Mouse (Mus musculus): Measurements from ENCODE around the gene Gm17402. TPM values are rescaled to one million over a fixed set of nuclear protein-coding genes. Genes with fewer than 3 reads are reported as not detected.

The Gm17402 gene
- total RNA-seq (2021): not detected
- long read RNA-seq, experiment 1: 0 reads
- long read RNA-seq, experiment 2: 0 reads

DNA sequence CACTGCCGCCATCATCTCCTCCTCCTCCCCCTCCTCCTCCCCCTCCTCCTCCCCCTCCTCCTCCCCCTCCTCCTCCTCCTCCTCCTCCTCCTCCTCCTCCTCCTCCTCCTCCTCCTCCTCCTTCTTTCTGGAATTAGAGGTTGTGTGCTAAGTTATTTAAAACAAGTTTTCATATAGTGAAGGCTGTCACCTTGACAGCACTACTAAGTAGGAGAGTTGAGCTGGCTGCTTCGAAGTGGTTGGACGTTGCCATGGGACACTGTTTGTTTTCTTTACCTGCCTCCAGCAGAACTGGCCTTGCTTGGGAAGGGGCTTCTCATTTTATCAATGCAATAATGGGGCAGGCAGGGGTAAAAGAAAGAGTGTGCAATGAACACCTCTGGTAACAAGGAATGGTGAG, at the start of gene Gm17402:
Gene Gm17402, minus strand, starts transcription at position 101 of the 400 bp plus-strand sequence.
- DNase-seq (ENCODE audit: low spot score): no peak

DNA sequence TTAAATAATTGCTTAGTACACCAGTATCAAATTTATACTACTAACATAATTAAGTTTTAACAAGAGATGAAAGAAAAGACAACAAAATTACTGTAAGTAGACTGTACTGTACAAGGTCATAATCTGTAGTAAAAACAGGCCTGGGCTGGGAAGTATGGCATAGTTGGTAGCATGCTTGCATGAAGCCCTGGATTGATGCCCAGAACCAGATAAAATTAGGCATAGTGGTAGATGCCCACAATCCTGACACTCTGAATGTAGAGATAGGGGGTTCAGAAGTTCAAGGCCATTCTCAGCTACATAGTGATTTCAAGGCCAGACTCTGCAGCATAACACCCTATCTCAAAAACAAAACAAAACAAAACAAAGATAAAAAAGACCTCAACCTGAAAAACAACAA, 3.3 kb upstream of the Gm17402 start:
- peak; percentile 36 for DNase-seq (ENCODE audit: low spot score)

DNA sequence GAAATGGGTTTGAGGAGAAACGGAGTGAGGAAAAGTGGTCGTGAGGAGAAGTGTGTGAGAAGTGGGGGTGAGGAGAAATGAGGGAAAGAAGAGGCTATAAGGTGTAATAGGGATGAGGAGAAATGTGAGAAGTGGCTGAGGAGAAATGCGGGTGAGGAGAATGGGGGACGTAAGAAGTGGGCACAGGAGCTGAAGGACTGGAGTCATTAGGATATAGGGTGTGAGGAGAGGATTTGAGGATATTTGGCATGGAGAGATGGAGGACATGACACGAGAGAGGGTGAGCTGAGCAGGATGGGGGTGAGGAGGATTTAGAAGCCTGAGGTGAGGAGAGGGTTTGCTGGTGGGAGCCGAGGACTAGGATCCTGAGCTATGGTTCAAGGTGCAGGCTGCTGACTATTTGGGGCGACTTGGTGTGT, 594 bp downstream of the Gm17402 start:
- no peak for DNase-seq (ENCODE audit: low spot score)

DNA sequence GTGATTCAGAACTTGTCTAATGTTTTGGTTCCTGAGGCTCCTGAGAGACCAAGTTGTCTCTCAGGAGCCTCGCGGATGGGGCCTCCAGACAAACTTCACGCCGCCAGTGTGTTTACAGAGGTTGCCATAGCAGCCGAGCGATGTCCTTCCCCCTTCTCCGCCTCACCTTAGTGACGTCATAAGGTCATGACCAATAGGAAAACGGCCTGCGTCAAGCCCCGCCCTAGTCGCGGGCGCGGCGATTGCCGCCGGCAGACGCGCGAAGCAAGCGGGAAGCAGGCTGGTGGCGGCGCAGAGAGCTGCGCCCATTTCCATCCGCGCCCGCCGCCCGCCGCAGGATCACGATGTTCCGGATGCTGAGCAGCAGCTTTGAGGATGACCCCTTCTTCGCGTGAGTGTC, 1.1 kb downstream of the Gm17402 start, which contains the start of gene Mlf1:
Gene Mlf1, plus strand, starts transcription at position 226 of the 400 bp plus-strand sequence.
- peak; percentile 93 for DNase-seq (ENCODE audit: low spot score)

DNA sequence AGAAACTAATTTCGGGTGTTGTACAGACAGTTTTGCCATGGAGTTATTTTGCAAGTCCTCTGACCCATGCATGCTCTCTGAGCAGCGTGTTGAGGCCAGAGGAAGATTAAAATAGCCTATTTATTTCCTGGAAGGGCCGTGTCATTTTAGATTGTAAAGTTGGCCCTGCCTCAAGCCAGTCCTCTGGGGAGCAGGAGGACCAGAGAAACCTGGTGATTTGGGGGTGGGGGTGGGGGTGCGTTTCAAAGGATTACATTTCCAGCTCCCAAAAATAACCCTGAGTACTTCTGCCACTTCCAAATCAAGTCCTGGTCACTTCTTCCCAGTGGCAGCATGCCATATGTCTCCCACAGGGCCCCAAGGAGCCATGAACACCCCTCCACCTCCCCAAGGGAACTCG, 2.2 kb downstream of the Gm17402 start:
- DNase-seq (ENCODE audit: low spot score): peak; percentile 84

DNA sequence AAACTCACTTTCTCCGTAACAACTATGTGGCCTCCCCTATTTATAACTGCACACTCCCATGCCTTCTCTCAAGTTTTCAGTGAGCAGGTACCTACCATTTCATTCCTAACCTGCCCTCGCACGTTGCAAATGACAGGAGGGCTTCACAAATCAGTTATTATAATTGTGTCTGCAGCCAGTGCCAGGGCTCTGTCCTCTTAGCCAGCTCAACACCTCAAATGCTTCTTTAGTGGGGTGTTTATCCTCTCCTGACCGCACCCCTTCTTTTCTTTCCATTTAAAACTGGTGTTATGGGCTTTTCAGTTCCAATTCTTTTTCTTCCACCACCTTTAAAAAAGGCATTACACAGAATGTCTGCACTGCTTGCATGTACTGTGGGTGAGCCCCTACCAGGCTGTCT, 2.8 kb downstream of the Gm17402 start:
- no peak for DNase-seq (ENCODE audit: low spot score)

DNA sequence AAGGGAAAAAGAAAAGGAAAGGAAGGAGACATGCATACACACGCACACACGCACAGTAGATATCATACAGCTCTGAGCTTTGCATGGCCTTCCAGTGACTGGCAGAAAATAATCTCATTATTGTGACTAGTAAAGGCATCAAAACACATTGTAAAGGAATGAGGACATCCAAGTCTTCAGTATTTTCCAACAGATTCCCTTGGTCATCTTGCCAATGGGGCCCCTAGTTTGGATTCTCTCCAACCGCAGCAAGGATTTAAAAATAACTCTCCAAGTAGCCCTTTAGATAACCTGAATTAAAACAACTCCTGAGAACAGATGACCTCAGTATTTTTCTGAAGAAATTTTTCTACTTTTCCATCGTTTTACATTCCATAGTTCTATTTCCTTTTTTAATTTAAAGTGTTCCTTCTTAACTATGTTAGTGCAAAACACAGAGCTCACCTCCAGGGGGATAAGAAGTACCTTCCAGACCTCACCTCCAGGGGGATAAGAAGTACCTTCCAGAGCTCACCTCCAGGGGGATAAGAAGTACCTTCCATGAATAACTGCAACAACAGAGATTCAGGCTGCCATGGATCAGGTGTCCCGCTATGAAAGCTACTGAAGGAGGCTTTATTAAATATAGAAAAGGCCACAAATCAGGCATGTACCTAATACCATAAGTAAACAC, 5.4 kb downstream of the Gm17402 start:
- DNase-seq (ENCODE audit: low spot score): no peak

DNA sequence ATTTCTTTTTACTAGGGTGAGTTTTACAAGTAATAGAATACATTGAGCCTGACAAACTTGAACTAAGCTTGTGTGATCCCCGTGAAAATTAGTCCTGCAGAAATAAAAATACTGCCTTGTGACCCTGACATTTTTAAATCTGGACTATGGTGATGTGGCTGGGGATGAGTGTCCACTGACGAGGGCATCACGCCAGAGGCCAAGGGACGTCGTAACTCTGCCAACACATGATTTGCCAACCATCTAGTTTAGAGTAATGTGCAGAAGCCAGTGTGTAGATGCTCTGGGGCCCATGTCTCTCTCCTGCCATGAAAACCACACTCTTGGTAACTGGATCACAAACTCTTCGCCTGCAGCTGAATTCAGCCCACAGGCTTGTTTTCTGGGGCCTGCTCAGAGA, 7.5 kb downstream of the Gm17402 start:
- peak; percentile 79 for DNase-seq (ENCODE audit: low spot score)

DNA sequence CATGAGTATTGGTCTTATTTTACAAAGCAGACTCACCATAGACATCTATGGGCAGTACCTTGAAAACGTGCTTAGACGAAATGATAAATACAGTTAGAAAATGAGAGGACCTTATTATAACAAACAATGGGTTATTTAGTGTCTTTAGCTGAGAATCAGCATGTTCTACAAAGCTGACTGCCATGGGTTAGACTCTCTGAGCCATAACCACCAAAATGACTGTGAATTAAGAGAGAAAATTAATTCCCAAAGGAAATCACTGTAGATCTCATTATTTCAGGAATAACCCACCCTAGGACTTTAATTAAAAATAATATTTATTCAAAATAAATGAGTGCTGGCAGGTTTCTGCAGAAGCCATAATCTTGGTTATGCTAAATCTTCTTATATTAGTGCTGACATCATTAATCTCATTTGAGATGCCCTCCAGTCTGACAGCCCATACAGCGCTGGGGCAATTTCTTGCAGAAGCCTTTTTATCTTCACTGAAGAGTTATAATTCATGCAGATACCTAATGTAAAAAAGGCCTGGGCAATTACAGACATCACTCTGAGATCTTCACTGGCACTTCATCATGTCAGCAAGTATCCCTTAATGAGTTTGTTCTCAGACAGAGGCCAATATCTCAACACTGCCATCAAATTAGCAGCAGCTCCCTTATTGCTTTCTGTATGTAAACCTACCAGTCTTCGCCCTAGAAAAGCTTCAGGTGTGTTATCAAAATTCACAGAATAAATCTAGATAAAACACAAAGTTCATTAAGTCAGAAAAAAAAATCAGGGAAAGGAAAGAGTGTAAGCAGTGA, 8.7 kb downstream of the Gm17402 start:
- DNase-seq (ENCODE audit: low spot score): no peak

DNA sequence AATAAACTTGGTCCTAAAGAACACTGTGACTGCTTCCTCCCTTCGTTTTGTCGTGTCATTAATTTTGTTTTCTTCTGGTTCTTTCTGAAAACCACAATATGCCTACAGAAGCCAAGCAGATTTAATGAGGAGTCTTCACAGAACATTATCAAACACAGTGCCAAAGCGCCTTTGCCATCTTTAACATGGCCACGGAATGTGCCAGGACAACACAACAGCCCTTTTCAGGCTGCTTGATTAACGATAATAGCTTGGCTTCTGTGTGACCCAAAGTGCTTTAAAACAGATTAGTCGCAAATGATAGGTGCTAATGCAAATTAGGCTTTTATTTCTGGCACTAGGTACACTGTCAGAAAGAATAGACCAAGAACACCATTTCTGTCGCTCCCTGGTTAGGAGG, 16.6 kb downstream of the Gm17402 start:
- DNase-seq (ENCODE audit: low spot score): no peak

DNA sequence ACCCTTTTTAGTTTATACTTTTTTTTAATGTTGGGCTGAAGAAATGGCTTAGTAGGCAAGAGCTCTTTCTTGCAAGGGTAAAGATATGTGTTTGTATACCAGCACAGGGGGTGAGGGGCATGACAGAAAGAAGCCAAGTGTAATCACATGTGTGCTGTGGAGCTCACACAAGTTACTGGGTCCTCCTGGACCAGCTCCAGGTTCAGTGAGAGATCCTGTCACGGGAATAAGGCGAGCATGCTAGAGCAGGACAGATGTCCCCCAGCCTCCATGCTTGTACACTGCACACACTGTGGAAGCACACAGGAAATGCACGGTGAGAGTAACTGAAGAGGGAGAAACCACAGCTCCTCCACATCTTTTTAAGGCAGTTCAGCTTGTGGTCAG, 22.2 kb downstream of the Gm17402 start:
- DNase-seq (ENCODE audit: low spot score): no peak

DNA sequence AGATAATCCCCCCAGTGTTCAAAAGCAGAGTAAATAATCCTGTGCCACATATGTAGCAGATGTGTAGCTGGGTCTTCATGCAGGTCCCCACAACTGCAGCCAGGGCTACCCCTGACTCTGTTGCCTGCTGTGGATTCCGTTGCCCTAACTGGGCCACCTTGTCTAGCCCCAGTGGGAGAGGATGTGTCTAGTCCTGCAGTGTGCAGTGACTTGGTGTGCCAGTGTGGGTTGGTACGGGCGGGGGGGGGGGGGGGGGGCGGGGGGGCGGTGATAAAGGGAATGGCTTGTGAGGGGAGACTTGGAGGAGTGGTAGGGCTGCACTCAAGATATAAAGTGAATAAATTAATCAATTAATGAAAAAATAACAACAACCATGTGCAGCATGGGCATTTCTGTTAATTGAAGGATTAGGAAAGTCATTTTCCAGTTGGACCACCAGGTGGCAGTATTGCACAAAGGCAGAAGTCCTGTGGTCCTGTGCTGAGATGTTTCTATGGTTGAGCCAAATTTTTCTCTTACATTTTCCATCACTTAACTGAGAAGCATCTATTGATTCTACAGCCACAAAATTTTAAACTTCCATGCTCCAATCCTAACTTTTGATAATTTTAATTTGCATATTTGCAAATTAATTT, 22.7 kb downstream of the Gm17402 start:
- peak; percentile 46 for DNase-seq (ENCODE audit: low spot score)

DNA sequence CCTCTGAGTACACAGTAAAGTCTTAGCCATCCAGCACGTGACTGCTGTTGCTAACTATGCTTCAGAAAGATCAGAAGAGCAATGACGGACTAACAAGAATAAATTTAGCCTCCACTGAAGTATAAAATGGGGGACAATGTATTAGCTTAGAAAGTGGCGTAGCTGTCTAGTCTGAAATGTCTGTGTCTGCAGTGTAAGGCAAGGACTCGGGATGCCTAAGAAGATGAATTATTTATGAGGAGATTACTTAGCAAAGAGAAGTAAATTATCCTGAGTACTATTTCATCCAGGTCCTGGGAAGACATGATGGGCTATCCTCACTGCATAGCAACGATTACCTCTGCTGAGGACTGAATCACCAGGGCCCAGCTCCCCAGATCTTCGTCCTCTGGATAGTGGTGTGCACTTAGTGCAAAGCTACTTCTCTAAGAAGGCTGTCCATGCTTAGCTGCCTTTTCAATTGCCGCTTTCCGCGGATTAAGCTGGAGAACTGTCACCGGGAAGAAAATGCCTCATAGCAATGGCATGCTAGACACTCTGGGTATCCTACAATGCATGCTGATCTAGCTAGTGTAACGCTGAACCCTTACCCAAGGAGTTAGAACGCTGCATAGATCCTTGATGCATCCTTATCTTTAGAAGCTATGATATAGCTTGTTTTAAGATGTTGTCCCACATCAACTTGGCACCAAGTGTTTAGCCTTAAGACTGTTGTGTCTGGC, 23.4 kb downstream of the Gm17402 start:
- no peak for DNase-seq (ENCODE audit: low spot score)

DNA sequence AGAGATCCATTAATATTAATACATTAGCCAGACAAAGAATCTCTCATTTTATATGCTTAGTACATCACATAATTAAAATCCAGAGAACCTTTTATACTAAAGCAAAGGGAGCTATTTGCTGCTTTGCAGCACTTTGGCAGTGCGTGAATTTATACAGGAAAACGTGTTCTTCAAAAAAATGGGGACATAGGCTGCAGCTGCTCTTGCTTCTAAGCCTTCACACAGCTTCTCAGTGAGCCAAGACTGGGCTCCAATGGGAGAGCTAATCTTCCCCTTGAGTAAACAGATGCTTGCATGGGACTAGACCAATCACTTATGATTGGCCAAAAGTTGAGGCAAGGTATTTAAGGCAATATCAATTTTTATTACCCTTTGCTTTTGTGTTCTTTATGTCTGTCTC, 28.3 kb downstream of the Gm17402 start:
- DNase-seq (ENCODE audit: low spot score): no peak

DNA sequence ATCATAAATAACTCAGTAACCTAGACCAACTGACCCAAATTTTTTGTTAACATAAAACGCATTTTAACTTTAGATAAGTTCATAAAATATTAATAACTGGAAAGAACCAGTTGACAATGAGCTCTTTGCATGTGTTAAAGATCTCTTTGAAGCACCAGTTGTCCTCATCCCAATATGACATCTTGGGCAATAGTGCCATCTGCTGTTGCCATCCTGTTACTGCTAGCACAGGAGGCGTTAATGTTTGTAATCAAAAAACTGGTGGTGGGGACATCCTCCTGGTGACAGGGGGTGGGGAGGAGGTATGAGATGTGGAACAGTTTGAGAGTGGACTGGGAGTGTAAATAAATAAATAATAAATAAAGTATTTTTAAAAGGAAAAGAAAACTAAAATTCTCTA, 30.4 kb downstream of the Gm17402 start:
- peak; percentile 57 for DNase-seq (ENCODE audit: low spot score)

DNA sequence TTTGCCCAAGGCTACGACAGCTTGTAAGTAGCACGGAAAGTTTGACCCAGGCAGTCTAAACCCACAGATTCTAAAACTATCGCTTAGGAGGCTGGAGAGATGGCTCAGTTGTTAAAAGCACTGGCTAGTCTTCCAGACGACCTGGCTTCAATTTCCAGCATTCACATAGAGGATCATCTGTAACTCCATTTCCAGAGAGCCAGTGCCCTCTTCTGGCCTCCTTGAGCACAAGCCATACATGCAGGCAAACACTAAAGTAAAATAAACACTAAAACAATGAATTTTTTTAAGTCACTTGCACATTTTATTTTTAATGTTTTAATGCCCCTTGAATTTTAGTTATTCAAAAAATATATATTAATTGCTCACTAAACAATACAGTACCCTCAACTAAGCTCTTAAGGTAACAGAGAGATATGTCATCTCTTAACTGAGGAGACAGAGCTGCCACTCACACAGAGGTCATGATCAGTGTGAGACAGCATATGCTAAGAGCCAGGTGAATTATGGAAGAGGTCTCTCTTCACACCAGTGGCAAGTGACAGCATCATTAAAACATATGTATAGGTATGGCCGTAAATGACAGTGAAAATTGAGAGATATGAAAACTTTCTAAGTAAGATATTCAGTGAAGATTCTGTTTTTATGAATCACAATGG, 31.8 kb downstream of the Gm17402 start:
- DNase-seq (ENCODE audit: low spot score): no peak

DNA sequence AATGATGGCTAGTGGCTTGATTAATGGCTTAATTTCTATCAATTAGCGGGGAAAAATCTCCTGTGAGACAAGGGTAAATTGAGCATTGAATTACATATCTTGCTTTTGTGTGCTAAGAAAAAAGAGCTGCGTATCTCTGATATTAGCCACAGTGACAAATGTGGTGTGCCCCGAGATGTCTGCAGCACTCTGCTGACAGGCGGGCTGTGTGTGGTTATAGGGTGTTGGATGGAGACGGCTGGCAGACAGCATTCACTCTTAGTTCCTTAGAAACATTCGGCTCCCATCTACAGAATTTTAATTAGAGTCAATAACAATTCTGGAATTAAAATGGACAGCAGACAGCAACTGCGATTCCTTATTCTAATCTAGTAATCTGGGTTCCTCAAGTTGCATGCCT, 34.0 kb downstream of the Gm17402 start:
- DNase-seq (ENCODE audit: low spot score): no peak

DNA sequence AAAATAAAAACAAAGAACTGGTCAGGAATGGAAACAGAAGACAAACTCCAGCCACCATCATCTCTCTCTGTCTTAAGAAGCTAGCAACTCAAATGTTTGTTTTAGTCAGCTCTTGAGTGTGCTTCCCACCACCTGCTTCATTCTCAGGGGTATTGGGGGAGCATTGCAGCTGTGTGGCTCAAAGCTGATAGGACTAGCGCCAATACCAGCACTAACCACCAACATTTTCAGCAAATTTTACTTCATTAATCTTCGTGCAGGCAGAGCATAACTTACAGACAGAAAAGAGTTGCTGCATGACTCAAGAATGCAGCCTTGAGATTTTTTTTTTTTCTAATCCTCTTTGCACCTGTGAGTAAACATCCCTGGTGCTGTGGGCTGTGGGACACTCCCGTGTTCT, 35.4 kb downstream of the Gm17402 start:
- no peak for DNase-seq (ENCODE audit: low spot score)

DNA sequence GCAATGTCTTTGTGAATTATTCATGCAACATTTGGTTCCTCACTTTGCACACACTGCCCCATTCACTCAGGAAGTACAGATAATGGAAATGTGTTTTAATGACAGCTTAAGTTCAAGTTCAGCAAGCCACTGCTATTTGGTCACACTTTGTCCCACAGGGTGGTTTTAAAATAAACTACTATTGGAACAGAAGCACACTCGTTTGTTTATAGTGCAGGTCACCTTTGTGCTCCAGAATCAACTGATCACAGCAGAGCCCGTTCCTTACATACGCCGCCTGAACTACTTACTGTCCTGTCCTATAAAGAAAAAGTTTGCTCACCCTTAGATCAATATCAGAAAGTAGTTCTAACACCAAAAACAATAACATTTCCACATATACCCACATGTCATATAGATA, 52.5 kb downstream of the Gm17402 start:
- DNase-seq (ENCODE audit: low spot score): no peak

All from gastrocnemius, adult 18-20 months (tissue).